Mouse (Mus musculus) megakaryocyte progenitor cell, adult 5-6 weeks (primary cell): ENCODE data around the gene Tfec. TPM values are rescaled to one million over a fixed set of nuclear protein-coding genes. Genes with fewer than 3 reads are reported as not detected.

ENCODE experiments used
- ATAC-seq: replicated peaks from 2 replicates; pipeline ENCODE4 v1.8.0; 2016; ENCODE audit warnings: mild to moderate bottlenecking, moderate TSS enrichment, inconsistent platforms; ENCODE audit not compliant: poor library complexity
- total RNA-seq, 2 experiments: library from RNA; stranded (forward) in 1 of 2; stranded (reverse) in 1 of 2; fragments of 157-497, 149-512 nt in 1 of 2; fragments of 200-1000 nt in 1 of 2; gene quantifications; 2 replicates each; pipeline versions ENCODE4 v1.2.3 to v1.2.4; 2015 to 2017

Tfec gene
- 117 and 135 TPM in 2 replicates for total RNA-seq (2015)
- total RNA-seq (2017) = 107 and 121 TPM in 2 replicates

DNA sequence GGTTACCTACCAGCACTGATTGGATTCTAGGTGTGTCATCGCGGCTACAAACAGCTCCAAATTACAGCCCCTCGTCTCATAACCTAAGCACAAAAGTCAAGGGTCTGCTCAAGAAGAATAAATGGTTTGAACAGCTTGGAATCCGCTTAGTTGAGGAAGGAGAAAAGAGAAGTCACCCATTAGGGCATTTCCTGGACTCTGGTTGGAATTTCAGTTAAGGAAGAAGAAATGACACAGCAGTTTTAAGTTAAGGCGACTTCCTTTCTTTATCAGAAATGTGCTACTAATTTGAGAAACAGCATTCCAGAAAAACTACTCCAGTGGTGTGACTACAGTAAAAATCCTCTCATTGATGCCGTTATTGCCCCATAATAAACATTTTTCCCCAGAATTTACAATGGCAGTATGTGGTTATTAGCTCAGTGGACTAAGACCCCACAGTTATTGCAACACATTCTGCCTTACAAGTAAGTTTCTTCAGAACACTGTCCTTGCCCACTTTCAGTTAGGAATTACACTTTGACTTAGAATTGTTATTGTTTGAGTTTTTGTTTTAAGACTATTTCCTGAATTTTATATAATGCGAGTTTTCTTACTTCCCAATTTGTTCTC, at the start of gene Tfec:
Gene Tfec (minus strand): TSS at position 191 of the 612 bp plus-strand sequence.
- ATAC-seq = peak; percentile 89

DNA sequence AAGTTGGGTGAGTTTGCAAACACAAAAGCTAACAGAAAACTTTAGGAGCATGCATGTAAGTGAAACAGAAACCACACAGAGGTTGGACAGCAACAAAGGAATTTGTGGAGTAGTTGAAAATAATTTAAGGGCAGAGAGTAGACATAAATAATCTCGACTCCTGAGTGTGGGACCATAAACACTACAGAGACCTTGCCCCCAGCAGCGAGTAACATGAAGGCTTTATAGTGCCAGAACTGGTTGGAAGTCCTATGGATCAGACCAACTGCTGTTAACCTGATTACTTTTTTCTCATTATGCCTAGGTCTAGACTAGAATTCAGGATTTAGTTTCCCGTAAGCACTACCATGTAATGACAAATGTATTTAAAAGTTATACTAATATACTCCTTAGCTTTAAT, 49.6 kb upstream of the Tfec start:
- no peak for ATAC-seq

DNA sequence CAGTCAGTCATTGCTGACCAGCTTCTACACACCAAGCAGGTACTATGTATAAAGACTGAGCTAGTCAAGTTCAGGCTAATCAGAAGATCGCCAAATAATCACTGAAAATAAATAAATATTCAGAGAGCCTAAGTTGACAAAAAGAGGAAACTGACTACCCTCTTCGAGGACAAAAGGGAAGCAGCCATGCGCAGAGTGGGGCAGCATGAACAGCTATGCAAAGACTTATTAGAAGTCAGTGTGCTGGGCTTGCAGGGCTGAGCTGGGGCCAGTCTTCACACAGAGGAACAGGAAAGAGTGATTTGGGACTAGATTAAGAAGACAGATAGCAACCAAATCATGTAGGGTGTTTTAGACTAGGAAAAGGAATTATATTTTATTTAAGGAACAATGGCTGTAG, 45.3 kb upstream of the Tfec start:
- ATAC-seq = peak; percentile 88

DNA sequence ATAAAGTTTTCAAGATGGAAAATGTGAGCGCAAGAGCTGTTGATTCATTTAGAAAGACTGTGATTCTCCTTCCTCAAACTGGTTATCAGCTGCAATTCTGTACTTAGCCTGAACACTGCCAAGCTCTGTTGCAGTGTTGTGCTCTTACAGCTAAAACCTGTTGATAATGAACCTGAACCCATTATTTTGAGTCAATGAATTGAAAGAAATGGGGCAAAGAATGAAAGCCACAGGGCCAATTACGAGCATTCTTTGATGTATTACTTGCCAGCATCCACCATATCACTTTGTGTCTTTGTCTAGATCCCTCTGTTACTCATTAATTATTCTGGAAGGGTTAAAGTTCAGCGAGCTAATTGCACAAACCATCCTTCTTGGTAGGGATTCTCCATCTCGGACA, 44.2 kb upstream of the Tfec start:
- no peak for ATAC-seq

DNA sequence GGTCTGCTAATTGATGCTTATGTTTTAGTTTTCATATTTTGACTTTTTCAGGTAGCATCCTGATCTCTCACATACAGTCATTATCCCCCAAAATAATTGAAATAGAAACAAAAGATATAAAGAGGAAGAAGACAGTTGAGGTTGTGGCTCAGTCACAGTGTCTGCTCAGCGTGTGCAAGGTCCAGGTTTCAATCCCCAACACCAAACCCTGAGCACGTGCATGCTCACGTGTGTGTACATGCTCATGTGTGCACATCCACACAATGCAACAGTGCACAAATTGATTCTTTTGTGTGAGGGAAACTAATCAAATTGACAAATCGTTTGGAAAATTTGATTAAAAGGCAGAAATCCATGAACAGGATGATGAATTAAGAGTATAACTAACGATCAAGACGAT, 32.8 kb upstream of the Tfec start:
- 0 out of 2 replicates have a peak, but pooled peaks have one; percentile 9 for ATAC-seq

DNA sequence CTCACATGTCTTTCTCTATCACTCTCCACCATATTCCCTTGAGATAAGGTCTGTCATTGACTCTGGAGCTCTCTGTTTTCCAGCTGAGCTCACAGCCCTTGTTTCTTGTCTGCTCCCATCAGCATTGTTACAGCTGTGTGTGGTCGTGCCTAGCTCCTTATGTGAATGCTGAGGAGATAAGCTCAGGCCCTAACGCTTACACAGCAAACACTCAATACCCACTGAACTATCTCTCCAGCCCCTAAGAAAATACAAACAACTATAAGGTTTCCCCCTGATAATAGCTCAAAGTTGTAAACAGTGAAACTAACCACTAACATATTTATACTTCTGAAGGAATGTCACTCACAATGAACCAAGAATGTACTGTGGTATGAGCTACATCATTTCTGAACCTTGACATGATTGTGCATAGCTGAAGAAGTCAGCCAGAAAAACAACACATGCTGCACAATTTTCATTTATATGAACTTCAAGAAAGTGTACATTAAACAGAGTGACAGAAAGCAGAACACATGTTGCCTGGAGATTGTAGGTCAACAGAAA, 21.9 kb upstream of the Tfec start:
- no peak for ATAC-seq

DNA sequence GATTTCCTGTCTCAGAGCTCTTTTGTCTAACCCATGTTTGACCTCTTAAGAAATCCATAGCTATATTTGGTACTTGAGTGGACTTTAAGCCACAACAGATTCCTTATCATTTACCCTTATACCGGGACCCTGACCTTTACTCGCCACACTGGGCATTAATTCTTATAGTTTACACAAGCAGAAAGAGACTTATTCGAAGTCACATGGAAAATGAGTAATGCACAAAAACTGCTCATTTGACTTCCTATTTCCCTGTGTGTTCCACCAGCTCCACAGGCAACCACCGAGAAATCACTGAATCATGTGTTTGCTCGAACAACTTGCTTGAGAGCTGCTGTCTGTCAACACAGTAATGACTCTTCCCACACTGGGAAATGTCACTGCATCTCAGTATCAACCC, 6.4 kb downstream of the Tfec start:
- peak; percentile 68 for ATAC-seq

DNA sequence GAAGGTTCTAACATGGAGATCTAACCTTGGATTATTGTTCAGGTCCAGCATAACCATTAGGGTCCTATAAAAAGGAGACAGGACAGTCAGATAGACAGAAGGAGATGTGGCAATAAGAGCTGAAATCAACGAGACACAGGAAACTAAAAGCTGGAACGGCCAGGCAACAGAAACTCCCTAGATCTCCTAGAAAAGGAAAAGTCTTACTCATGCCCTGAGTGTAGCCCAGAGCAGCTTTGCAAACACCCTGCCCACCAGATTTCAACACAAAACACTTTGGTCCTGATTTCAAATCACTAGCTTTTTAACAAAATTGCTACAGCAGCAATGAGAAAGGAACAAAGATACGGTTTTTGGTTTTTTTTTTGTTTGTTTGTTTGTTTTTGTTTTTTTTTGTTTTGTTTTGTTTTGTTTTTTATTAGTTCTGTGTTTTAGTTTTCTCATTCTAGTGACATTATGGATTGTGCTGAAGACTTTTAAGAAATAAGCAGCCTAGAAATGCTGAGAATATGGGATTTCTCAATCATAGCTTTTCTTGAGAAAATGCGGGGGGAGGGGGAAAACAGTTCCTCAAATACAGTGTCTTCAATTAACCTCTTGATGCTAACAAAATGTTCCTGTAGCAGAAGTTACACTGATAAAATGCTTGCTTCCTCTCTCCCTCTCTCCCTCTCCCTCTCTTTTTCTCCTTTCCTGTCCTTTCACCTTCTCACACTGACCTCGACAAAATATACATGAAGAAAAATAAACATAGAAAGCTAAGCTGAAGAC, 14.5 kb downstream of the Tfec start:
- ATAC-seq = peak; percentile 86

DNA sequence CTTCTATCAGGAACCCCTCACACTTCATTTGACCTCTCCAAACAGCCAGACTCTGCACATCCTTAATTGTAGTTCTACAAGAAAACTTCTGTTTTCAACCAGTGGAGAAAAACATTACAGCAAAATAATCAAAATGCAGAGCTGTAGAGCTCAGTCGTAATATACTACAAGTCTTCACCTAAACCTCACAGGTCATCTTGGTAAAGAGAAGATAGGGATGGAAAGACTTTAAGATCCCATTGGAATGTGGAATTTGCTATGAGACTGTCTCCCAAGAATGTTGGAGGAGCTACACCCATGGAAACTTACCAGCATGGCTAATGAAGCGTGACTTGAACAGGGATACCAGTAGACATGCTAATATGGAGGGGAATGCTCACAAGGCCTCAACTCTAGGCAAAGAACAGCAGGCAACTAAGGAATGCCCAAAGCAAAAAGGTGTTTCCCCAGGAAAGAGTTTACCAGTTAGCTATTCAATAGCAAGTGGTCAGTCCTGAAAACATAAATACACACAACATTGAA, 24.2 kb downstream of the Tfec start:
- ATAC-seq = no peak

DNA sequence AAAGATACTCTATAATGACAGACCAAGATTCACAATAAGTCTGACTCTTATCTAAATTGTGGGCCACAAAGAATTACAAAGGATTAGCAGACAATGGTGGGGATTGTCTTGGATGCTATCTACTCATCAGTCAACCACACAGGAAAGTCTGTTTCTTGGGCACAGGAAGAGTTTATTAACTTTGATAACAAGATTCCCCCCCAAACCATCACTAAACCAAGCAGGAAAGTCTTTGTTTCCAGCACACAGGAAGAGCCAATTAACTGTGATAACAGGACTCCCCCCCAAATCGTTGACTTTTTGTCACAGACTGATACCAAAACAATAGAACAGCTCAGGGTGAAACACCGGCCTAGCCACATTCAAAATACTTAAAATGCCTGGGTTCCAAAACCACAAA, 28.2 kb downstream of the Tfec start:
- peak; percentile 52 for ATAC-seq

DNA sequence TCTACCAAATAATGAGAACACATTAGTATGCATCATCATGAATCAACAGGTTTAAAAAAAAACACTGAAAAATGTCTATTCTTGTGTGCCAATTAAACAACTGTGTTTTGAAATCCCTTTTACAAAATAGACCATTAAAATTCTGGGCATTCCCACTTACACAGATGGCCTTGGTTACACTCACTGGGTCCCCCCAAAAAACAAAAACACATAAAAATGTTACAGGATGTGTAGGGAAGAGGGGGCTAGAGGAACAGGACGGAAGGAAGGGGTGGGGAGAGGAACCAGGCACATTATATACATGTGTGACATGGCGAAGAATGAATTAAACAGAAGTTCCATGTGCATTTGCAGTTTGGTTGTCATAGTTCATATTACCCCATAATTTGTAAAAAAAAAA, 29.9 kb downstream of the Tfec start:
- no peak for ATAC-seq

DNA sequence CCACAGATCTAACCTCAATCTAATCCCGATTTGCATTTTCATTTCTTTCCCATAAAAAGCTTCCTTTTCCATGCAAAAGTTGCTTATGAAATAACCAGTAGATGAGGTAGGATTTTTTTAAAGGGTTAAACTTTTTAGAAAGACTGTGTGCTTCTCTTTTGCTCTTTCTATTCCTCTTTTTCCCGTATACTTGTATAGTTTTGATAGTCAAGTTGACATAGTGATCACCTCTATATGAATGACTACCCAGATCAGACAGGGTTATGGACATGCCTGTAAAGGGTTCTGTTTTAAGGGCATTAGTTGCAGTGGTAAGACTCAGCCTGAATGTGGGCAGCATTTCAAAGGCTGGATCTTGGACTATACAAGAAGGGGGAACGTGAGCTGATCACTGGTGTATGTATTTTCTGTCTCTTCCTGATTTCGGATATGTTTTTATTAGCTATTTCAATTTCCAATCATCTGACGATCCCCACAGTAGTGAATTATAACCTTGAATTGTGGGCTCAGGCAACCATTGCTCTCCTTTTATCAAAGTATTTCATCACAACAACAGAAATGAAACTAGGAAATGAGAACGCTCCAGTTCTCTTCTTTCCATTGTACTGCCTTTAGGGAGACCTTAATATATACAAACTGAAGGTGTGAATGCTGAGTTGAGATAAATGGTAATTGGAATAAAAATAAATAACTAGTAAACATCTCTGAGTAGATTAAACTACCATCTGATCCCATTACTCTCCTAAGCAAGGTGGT, 35.3 kb downstream of the Tfec start:
- 0 out of 2 replicates have a peak, but pooled peaks have one; percentile 48 for ATAC-seq

DNA sequence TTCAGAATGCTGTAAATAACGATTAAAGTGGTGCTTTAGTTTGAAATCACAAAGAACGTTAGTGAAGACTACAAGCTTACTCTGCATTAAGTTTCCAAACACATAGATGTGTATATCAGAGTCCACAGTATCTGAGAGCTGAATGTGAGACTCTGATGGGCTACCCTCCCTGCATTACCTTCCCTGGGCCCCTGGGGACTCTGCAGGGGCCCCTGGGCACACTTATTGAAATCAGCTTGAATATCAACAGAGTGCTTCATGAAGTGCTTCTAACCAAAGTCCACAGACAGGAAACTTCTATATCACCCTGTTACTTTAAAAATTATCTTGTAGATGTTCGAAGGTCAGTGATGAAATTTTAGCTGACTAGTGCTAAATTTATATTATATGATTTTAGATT, 36.2 kb downstream of the Tfec start:
- ATAC-seq = no peak

DNA sequence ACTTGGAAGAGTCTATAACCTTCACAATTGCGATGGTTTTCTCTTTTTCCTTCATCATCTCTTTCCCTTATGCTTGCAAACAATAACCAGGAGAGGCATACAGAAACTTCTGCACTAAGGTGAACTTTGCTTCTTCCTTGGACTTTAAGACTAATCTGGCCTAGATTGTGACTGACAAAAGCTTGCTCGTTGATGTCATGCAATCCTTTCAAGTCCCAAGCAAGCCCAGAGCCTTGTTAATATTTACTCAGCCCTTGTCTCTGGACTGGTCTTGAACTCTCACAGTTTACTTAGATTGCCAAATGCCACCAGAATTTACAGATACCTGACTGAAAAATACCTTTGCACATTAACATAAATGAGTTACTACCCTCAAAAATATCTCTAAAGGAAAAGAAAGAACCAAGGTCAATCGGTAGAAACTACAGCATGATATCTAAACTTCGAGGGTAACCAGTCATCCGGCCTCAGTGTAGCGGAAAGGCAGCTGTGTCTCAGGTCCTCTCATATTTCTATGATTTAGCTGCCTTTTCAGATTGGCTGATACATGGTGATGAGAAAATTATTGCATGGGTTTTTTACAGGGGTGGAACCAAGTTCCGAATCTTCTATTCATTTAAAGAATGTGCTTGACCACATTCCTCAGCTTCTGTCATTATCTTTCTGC, 42.2 kb downstream of the Tfec start:
- ATAC-seq = no peak

DNA sequence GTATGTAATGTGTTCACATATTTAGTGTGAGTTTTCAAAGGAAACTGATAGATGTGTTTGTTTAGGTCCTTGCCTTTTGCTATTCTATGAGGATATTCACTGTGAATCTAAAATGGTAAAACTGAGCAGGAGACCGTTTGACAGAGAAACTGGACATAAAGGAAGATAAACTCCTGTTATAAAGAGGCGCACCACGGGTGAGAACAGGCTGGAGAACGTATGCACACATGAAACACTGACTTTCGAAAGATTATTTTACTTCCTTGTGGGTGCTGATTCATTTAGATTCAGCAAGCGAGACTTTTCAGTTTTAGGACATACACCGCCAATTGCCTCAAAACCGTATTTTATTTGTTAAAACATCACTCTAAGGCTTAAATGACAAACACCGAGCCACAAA, 43.3 kb downstream of the Tfec start:
- no peak for ATAC-seq

DNA sequence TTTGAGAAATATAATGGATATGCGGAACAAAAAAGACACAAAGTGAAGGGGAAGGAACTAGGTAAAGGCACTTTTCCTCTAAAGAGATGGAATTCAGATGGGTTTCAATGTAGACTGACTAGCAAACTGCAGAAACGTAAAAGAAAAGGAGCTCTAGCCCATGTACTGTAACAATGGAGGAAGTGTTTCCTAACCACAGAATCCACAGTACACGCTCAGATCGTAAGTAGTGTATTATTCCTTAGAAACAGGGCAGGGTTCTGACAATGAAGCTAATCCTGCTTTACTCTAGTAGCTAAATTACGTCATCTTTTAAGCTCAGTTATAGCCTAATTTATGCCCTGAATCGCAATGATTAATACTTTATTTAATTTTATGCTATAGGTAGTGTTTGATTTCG, 51.7 kb downstream of the Tfec start:
- ATAC-seq = peak; percentile 61; the same call in 1 of the 2 replicates

DNA sequence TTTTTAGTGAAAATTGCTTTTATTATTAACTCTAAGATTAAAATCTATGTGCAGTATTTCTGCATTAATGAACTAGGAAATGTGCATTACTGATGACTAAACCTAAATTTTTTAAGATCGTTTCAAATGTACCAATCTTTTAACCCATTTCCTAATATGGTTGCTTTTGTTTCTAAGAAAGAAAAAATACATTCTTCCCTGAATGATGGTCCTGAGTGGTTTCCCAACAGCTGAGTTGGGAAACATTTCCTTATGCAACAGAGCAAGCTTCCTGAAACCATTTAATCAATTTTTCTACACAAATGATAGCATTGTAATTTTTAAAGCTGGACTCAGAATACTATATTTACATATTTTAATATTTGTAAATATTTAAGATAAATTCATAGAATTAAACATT, 62.6 kb downstream of the Tfec start:
- peak; percentile 52 for ATAC-seq

DNA sequence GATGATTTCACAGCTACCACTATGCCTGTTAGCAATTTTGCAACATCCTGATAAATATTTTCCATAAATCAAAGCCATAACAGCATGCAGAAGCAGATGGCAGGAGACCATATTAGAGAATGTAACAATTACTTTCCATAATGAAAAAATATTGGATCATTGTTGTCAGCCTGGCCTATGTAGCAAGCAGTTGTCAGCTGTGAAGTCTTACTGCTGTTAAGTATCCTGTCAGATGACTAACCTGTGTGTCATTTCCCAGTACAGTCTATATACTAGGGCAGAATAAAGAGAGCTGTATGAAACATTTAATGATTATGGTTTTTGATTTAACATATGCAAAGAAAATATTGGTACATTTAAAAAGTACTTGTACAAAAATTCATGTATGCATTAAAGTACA, 69.9 kb downstream of the Tfec start:
- no peak for ATAC-seq

DNA sequence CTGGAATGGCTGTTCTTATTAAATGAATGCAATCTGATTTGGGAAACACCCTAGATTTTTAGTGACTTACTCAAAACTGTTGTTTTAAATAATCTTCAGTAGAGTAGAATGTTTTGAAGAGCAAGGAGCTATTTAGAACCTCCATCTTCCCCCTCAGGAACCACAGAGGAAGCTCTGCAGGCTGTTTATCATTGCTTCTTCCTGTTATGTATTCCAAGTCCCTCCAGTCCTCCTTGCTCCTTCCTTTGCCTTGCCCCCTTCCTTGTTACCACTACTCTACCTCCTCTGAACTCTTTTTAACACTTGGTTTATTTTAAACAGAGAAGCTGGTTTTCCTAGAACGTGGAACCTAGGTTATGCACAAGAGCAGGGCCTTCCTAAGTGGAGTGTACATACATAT, 76.3 kb downstream of the Tfec start:
- peak; percentile 54; the same call in 1 of the 2 replicates for ATAC-seq

DNA sequence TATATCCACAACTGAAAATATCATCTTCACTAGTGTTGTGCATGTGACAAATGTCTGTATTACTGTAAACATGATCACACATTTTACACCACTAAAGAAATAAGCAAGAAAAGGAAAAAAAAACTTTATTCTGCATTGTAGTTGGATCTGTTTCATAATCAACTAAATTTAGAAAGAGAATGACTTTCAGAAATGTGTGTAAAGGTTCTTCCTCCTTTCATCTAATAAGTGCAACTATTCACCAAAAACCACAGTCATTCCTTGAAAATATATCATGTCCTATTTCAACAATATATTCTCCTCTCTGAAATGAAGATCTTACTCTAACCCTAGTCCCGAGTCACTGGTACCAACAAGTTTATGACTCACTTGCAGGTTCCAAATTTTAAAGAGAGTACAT, 91.9 kb downstream of the Tfec start:
- ATAC-seq = peak; percentile 37; the same call in 1 of the 2 replicates

DNA sequence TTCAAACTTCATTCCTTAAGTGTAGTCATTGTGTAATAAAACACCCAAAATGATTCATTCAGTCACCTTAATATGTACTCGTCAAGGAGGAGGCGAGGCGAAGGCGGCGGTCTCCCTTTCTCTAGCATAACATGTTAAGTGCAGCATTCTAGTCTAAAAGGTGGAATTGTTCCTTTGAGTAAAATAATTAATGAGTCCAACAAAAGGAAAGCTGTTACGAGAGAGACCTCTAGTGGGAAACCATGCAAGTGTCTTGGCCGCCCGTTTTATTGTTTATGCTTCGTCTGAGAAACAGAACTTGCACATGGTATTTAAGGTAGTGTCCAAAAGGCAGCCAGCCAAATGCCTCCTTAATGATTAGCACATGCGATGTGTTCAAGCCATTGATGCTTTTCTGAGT, 100.6 kb downstream of the Tfec start:
- peak; percentile 54; the same call in 1 of the 2 replicates for ATAC-seq
